Mouse (Mus musculus): Measurements from ENCODE around the gene Ndufaf4.
"Not testable (repeated sequence)": the region's sequence is repeated elsewhere in the genome, so short reads cannot be mapped to it uniquely, and the experiment has no call there.

The Ndufaf4 gene

DNA sequence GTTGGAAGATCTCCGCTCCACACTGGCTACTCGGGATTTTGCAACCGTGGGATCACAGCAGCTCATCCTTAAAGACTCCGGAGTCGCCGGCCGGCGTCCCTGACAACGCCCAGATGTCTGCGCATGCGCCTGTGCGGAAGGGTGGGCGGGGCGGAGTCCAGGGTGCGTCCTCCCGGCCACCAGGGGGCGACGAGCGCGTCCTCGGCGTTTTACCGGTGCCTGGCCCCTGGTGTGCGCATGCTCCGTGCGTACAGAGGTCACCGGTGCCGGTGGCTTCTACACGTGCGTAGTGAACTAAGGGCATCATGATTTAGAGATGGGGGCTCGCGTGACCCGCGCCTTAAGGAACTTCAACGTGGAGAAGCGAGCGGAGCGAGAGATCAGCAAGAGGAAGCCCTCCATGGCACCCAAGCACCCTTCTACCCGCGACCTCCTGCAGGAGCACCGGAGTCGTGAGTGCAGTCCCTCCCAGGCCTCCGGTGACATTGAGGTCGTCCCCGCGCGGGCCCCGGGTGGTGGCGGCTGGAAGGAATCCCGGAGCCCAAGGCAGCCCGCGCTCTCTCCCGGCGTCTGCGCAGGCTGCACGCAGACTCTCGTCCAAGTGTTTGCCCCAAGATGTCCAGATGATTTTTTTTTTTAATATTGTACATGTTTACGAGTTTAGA is at the start of gene Ndufaf4:
TSS of gene Ndufaf4 (plus strand) at position 233 of the 665 bp plus-strand sequence.
- DNase-seq (ENCODE audit: low read depth, low spot score) = peak; percentile 82

DNA sequence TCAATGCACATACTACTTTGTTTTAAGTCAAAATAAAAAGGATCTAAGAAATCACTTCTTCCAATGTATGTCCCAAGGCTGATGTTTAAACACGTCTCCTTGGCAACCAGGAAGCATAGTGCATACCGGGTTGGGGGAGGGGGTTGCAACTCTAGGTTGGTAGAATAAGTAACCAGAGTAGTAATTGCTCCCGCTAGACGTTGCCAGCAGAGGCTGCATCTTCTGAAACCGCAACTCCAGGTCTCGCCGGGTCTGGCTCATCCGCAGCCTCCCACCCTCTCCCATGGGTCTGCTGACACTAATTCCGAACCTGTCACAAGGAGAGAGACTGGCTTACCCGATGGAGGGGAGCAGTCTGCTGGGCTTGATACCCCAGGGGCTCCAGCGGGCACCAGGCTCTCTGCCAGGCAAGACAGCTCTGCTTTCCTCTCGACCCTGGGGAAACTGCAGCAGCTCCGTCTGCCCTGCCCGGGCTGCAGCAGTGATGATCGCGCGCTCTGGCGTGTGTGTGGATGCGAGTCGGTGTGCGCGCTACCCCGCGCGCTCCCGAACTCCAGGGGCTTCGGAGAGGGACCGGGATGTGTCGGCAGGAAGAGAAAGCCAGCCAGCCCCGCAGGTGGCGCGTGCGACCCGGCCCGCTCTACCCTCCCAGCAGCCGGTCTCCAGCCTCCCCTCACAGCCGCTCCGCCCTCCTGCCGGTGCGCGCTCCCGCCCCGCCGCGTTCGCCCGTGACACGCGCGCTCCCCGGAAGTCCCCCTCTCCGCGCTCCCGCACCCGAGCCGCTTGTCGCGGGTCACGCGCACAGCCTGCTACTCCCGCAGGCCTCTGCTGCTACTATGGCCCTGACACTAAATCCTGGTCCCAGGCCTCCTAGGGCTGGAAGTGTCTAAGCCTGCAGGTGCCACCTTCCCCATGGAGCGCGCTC is 47.2 kb upstream of the Ndufaf4 start, which contains the start of gene Klhl32:
TSS of gene Klhl32 (minus strand) at position 724 of the 925 bp plus-strand sequence.
- DNase-seq (ENCODE audit: low read depth, low spot score) = peak; percentile 58

DNA sequence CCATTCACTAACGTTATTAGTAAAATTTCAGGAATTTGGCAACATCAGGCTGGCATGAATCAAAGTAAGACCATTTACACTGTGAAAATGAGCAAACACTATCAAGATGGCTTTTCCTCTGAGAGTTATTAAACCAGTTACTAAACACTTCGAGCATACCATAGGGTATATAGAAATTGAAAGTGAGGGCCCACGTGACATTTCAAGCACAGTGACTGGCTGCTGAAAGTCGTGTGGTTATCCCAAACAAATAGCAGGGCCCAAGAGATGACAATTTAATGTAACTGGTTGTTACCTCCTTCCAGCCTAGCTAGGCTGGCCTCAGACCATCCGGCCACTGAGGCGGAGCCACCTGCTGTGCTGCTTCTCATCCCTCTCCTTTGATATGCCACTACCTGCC is 32.2 kb upstream of the Ndufaf4 start:
- DNase-seq (ENCODE audit: low read depth, low spot score) = no peak

DNA sequence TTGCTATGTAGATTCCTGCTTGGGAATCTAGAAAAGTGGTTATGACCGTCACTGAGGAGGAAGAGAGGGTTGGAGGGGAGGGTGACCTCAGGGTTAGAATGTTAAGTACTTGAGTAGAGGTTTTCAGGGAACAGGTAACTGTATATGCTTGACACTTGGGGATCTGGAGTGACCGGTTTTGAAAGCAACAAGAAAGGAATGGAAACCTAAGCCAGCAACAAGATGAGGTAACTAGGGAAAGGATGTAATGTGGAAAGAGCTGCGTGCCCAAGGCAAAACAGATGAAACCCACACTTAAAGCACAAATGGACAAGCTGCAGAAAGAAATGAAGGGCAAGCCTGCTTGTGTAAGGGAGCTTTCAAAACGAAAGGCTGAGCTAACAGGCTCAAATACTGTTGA is 28.7 kb upstream of the Ndufaf4 start:
- no peak for DNase-seq (ENCODE audit: low read depth, low spot score)

DNA sequence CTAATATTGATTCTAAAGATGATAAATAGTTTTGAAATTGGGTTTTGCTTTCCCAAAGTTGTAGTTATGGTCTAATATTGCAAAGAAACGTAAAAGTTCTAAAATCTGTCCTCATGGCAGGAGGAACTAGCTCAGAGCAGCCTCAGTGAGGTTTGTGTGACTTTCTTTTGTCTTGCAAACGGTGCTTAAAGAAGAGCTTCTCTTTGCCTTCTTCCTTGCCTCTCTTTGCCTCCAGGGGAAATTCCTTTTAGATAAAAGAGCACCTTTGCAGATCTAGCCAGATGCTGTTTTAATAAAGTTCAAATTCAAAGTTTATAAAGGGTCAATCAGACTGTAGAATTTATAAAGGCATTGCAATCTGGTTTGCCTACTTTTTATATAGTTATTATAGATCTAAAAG is 8.5 kb upstream of the Ndufaf4 start:
- not testable (repeated sequence) for DNase-seq (ENCODE audit: low read depth, low spot score)

DNA sequence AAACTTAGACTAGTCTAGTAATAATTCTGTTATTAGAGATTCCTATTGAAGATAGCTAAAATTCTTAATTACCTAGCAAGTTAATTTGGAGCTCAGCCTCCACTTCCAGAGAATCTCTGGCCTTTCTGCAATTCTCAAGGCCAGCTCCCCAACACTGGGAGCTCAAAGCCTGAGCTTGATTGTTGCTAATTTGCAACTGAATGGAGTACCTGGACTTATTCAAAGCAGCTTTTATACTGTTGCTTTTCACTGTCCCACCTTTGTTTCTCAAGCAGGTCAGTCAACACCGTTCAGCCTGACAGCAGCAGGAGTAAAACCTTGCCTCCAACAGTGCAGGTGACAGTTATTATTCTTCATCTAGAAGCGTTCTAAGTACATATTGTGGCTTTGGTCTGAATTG is 5.6 kb upstream of the Ndufaf4 start:
- DNase-seq (ENCODE audit: low read depth, low spot score) = not testable (repeated sequence)

DNA sequence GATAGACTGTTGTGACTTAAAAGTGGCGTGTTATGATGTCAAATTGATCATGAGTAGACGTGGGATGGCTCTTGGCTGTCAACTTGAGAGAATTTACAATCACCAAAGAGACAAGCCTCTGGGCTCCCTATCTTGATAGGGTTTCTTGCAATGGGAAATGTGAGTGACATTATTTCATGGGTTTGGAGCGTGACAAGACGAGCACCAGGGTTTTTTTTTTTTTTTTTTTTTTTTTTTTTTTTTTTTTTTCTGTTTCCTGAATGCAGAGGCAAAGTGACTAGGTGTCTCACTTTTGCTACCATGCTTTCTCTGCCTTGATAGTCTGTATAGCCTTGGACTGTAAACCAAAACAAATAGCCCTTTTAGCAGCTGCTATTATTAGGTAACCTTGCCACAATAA is 3.3 kb upstream of the Ndufaf4 start:
- DNase-seq (ENCODE audit: low read depth, low spot score) = no peak

DNA sequence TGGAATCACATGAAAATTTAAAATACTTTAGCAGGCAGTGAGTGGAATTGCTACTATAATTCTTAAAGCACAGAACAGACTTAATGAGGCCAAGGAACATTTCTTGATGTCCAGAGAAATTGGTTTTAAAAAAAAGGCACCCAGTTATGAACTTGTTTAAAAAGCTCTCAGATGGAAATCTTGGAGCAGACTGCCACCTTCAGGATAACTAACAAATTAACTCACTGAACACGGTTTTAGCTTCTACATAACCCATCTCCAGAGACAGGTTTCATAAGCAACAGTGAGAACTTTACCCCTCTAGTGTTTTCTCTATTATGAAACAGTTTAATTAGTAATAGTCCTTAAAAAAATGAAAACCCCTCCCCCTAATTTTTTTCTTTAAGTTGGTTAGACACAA is 1.1 kb upstream of the Ndufaf4 start:
- peak; percentile 75 for DNase-seq (ENCODE audit: low read depth, low spot score)

DNA sequence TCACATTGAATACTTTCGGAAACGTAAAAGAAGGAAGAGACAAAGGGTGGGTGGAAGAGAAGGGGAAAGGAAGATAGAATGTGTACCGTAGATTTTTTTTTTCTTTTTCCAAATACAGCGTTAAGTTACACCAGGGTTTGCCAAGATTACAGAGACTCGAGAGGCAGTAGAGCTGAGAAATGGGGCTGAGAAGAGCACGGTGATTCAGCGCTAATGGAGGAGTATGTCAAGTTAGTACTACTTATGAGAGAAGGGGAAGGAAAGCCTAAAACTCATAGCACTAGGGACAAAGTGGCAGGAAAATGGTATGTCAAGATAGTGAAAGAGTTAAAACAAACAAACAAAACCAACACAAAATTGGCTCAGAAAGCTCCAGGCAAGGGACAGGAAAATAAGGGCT is 532 bp upstream of the Ndufaf4 start:
- DNase-seq (ENCODE audit: low read depth, low spot score) = peak; percentile 38

DNA sequence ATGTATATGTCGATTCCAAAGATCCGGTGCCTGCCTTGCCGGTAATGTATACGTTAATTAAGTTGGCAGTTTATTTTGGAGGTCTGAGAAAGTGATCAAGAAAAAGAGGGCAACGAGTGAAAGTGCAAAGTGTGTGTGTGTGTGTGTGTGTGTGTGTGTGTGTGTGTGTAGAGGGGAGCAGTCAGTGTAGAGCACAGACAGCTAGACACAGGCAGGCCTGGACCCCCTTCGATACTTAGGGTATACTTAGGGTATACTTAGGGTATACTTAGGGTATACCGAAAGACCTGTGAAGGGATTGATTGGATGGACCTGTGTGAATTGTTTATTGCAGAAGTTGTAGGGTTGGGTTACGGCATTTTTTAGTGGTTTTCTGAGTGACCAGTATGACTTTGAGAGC is 753 bp downstream of the Ndufaf4 start:
- no peak for DNase-seq (ENCODE audit: low read depth, low spot score)

DNA sequence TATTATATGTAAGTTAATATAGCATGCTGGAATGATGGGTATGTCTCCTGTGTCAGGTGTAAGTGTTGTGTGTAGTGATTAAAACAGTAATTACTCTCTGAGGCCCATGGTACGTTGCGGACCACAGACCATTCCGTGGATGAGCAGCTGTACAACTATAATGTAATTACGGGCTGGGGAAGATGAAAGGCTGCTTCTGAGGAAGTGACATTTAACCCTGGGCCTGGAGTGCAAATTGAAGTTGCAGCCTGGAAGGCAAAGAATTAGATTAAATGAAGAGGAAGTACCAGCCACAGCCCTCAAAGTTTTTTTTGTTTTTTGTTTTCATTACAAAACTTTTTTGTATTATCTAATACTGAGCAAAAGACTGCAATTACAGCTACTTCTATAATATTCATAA is 1.3 kb downstream of the Ndufaf4 start:
- no peak for DNase-seq (ENCODE audit: low read depth, low spot score)

DNA sequence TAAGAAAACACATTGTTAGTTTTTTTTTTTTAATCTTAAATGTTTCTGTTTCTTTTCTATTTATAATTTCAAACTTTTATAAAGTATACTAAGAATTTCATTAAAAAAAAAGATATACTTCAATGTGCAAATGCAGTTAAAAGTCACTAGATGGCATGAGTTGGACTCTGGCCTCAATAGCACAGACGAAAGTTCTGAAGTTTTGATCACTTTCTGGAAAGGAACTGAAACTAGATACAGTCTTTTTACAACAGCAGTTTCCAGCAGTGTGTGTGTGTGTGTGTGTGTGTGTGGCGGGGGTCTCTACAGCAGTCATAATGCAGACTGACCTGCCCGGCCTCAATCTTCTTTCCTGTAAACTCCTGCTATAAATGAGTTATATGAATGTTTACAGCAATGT is 9.9 kb downstream of the Ndufaf4 start:
- DNase-seq (ENCODE audit: low read depth, low spot score) = no peak

DNA sequence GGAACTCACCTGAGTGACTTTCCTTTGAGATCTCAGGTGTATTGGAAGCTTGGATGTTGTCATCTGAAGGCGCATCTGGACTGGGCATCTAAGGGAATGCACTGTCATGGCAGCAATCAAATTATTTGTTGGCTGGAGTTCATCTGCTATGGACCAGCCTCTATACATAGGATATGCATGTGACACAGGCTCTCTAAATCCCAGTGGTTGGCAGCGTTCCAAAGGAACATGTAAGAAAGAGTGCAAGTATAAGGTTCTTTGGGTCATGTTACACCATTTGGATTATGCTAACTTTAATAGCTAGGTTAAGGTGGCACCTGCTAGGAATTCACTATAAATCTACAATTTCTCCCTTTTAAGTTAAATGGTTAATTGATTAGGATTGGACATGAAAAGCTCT is 17.7 kb downstream of the Ndufaf4 start:
- DNase-seq (ENCODE audit: low read depth, low spot score) = no peak

DNA sequence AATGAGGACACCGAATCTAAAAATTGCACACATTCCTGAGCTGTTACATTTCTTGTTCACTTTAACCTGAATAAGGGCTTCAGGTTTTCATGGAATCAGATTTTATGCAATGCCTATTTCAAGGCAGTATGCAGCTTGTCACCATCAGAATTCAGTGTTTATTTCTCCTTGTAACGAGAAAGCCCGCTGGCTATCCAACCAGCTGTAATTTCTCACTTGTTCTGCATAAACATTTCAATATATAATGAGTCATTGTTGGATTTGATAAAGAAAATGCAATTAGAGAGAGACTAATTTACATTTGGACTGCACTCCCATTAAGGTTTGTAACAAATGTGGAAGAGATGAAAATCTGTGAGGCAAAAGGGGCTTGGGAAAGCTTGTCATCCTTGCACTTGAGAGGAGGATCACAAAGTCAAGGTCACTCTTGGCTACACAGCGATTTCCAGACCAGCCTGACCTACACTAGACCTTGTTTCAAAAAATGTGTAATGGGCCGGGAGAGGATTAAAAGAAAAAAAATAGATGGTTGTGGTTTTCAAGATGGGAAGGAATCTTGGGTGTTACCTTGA is 22.2 kb downstream of the Ndufaf4 start:
- peak; percentile 16 for DNase-seq (ENCODE audit: low read depth, low spot score)

DNA sequence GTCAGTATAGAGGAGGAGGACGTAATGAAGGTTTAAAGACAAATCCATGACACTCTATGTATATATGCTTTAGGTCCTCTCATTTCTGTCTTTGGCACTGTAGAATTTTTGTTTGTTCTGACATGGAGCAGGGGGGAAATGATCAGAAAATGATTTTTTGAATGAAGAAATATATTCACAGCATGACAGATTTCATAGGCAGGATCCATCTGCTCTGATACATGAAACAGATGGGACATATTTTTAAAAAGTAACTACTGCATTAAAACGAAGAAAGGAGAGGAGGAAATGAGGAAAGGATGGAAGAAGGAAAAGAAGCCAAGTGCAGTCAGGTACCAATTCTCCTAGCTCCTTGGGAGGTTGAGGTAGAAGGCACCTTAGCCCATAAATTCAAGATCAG is 26.8 kb downstream of the Ndufaf4 start:
- peak; percentile 31 for DNase-seq (ENCODE audit: low read depth, low spot score)

DNA sequence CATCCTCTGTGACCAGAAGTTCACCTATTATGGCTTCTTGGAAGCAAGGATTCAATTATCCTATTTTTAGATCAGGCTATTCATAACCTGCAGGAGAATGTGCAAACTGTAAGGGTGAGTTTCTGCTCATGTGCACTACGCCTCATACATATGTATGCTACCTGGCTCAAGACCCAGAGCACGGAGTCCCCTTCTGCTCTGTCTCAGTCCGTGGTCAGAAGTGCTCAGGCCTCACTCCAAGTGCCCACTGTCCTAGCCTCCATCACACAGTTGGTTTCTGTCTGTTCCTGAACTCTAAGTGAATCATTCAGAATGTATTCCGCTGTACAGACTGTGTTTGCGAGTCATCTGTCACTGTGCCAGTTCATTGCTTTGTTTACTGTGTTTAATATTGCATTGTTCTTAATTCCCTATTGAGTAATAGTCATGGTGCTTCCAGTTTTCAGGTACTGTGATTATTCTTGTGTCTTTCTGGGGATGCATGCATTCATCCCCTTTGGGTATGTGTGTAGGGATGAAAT is 30.4 kb downstream of the Ndufaf4 start:
- no peak for DNase-seq (ENCODE audit: low read depth, low spot score)

DNA sequence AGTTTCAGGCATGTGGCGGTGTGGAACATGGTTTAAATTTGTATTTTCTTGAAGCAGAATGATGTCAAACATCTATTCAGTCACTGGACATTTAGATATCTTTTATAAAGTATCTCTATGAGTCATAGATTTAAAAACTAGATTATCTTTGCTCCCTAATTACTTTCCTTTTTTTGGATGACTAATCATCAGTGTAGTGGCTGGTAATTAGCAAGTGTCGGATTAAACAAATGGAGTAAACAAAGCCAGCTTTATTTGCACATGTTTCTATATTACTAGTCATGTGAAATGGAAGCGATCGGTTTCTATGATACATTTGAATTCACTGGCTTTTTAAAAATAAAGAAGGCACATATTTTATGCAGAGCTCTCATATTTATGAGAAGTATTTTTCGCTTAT is 31.0 kb downstream of the Ndufaf4 start:
- no peak for DNase-seq (ENCODE audit: low read depth, low spot score)

DNA sequence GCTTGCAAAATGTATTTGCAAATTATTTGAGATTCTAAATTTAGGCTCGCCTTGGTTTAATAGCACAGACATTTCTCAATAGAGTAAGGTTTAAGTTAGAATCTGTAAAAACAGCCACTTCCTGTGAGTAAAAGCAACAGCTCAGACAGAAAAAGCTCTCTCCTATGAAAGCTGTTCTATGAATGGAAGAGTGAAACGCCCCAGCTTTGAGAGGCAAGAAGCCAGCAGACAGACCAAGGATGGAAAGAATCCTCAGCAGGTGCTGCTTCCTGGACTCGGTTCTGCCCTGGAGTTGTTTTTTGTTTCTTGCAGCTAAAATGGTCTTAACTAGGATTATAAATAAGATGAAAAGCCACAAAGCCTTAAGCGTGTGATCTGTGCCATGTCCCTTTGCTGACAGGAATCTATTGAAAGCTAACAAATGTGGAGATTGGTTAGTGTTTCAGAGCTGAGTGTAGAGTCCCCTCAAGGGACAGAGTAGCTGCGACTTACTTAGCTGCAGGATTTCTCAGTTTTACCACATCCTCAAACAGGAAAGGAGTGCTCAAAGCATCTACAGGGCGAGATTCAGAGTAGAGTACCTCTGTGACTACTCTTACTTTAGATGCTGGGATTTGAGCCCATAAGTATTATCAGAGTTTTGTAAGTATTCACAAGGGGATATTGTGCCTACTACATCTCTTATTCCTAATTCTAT is 45.0 kb downstream of the Ndufaf4 start:
- DNase-seq (ENCODE audit: low read depth, low spot score) = peak; percentile 71

All from telencephalon, adult 2 months (tissue).